Comparison of ENCODE assay signal across 15 mouse cellular contexts in genomic region chr6:142831243-142831642, GRCm38 (mm10). TPM values are rescaled to one million over a fixed set of nuclear protein-coding genes. Genes with fewer than 3 reads are reported as not detected.
A peak's percentile ranks its signal among the peaks of the same experiment; 100 is the strongest.
DNase-seq lines count a peak whose midpoint lies in the region; ATAC-seq and TF ChIP-seq lines count a peak whose summit lies in the region.
"Had no signal": no experiment of that assay in that cellular context is flagged by ENCODE, and none has a peak within 500 bp of the region (broad histone marks: within the 10 kb centered on the region; RNA-seq: fewer than 3 reads in every experiment).

No protein-coding gene starts in this region.

- peak; percentile 30 for TF ChIP-seq RAD21 in CH12.LX (IDR thresholded peaks at IDR 0.05; ENCODE audit: low read depth, low read length)

- H3K79me2 ChIP-seq in CH12.LX (replicated peaks; ENCODE audit: control insufficient read depth, extremely low read depth, insufficient read depth, poor library complexity, severe bottlenecking), result no peaks in the 10 kb centered on the region

- DNase-seq in heart, adult 11 months, result peak; percentile 43
- no peak for DNase-seq in heart, postnatal 36 days
- DNase-seq in CH12.LX (ENCODE audit: extremely low read depth), result peak; percentile 69
- DNase-seq in spleen, postnatal 4 days (ENCODE audit: low spot score in 2 of 2), result peak; percentile 24 to 63
- no peak for DNase-seq in urinary bladder, adult 2 months (ENCODE audit: low spot score)
- no peak for DNase-seq in frontal cortex, adult 2 months (ENCODE audit: extremely low spot score in 1 of 2, low spot score in 1 of 2)
- no peak for DNase-seq in kidney, postnatal 14 days
- DNase-seq: adrenal gland, postnatal 10 days; gastrocnemius, postnatal 14 days had no signal

- intact Hi-C loops in heart, postnatal 36 days (cut with DNase I), result no loop called here

- TF ChIP-seq POLR2A in CH12.LX (IDR thresholded peaks at IDR 0.05; ENCODE audit: low read depth, low read length), result no peak

- in situ Hi-C loops in CH12.LX (cut with MboI; ENCODE audit: low pct_ligation_motif_present, low pct_unique_long_range_greater_than_20kb, low sequenced_read_pairs), result no loop called here

- ATAC-seq in intestine, embryonic 15.5 days, result peak; percentile 47

- dilution Hi-C loops in CH12.LX (cut with MboI; ENCODE audit: extremely low pct_ligation_motif_present, extremely low pct_unique_long_range_greater_than_20kb, low sequenced_read_pairs), result no loop called here

- 20% methylated on average over 8 of the region's 8 CpGs for WGBS in intestine, embryonic 15.5 days

- no peaks in the 10 kb centered on the region for H3K27me3 ChIP-seq in CH12.LX (replicated peaks)
- no peaks in the 10 kb centered on the region for H3K27me3 ChIP-seq in intestine, embryonic 15.5 days (replicated peaks)

- no peak overlapping the region for H3K4me2 ChIP-seq in CH12.LX (ENCODE audit: insufficient read depth, low read depth, poor library complexity, severe bottlenecking)
- H3K4me2 ChIP-seq in intestine, embryonic 15.5 days (replicated peaks), result no peak overlapping the region

- peaks cover 11 to 47% of the 10 kb centered on the region in 2 experiments for H3K4me1 ChIP-seq in CH12.LX (ENCODE audit: control insufficient read depth in 1 of 2, insufficient read depth in 2 of 2)
- H3K4me1 ChIP-seq in intestine, embryonic 15.5 days (replicated peaks), result no peaks in the 10 kb centered on the region

- no peak for TF ChIP-seq EP300 in CH12.LX (IDR thresholded peaks at IDR 0.05; ENCODE audit: low read length)

- no peak overlapping the region for H3K4me3 ChIP-seq in CH12.LX (replicated peaks in 1 of 3; ENCODE audit: low read depth in 2 of 3, low read length in 2 of 3, poor library complexity in 1 of 3)
- no peak overlapping the region for H3K4me3 ChIP-seq in intestine, embryonic 15.5 days (replicated peaks)

- peak in 1 of 2 experiments; percentile 70; a peak in 2 of 4 replicates for TF ChIP-seq CTCF in CH12.LX (conservative IDR thresholded peaks at IDR 0.05 in 1 of 2, IDR thresholded peaks at IDR 0.05 in 1 of 2; ENCODE audit: low read depth in 2 of 2, low read length in 2 of 2)

- H3K9me3 ChIP-seq in CH12.LX (replicated peaks; ENCODE audit: low read length), result no peaks in the 10 kb centered on the region
- H3K9me3 ChIP-seq in intestine, embryonic 15.5 days, result no peaks in the 10 kb centered on the region

- H3K36me3 ChIP-seq in CH12.LX (replicated peaks in 1 of 2; ENCODE audit: control insufficient read depth in 1 of 2, insufficient read depth in 1 of 2, low read length in 1 of 2), result no peaks in the 10 kb centered on the region
- H3K36me3 ChIP-seq in intestine, embryonic 15.5 days, result no peaks in the 10 kb centered on the region

- H3K27ac ChIP-seq in CH12.LX (ENCODE audit: insufficient read depth, low read depth), result no peak overlapping the region
- H3K27ac ChIP-seq in intestine, embryonic 15.5 days, result no peak overlapping the region
- H3K27ac ChIP-seq: macrophage had no signal

- H3K9ac ChIP-seq in CH12.LX (ENCODE audit: insufficient read depth, low read depth), result no peak overlapping the region
- no peak overlapping the region for H3K9ac ChIP-seq in intestine, embryonic 15.5 days

TF ChIP-seq in CH12.LX, 34 proteins besides CTCF, POLR2A, EP300 and RAD21:
- peak; percentile 70; the same call in 1 of the 2 replicates for TF ChIP-seq ELF1 (IDR thresholded peaks at IDR 0.05; ENCODE audit: low read depth, low read length)
- no peak for TF ChIP-seq HCFC1 (IDR thresholded peaks at IDR 0.05; ENCODE audit: low read depth, low read length)
- peak; percentile 12; the same call in 1 of the 2 replicates for TF ChIP-seq NELFE (IDR thresholded peaks at IDR 0.05; ENCODE audit: low read depth, low read length)
- no peak for TF ChIP-seq USF2 (conservative IDR thresholded peaks at IDR 0.05; ENCODE audit: low read depth, low read length)
- no peak for TF ChIP-seq RCOR1 (conservative IDR thresholded peaks at IDR 0.05; ENCODE audit: low read depth, low read length)
- peak; percentile 69 for TF ChIP-seq SMC3 (IDR thresholded peaks at IDR 0.05; ENCODE audit: low read depth, low read length)
TF ChIP-seq in CH12.LX: peak in this region for 3.

RNA-seq across cellular contexts. Expression of gene Sult6b2, which starts 26.9 kb away (rescaled TPM):
- under 1 TPM in 1 of 2 experiments, not detected in 1; 0.28 TPM for total RNA-seq in heart, postnatal 36 days (2021)
- total RNA-seq in CH12.LX (2012; rRNA removed) (0.08 and 0.25 TPM in 2 replicates), CH12.LX (2014; rRNA removed) (0.49 and 0.54 TPM in 2 replicates)
- polyA plus RNA-seq in CH12.LX (2012; ENCODE audit: insufficient read length, low read depth), result 1.1 and 1.8 TPM in 2 replicates
- 20.9 and 24.9 TPM in 2 replicates for polyA plus RNA-seq in intestine, embryonic 15.5 days (2015; fragmentation: Nextera tagmentation; extraction: Ambion mirVana)
- polyA plus RNA-seq in urinary bladder, adult 2 months (2012; rRNA removed), result not detected in 2 replicates
- 0.19 and 0.22 TPM in 2 replicates for polyA plus RNA-seq in frontal cortex, adult 2 months (2012; rRNA removed)
- total RNA-seq: adrenal gland, postnatal 10 days; gastrocnemius, postnatal 14 days; neutrophil, adult 5-6 weeks had no signal
- polyA plus RNA-seq: C2C12; embryonic facial prominence, embryonic 14.5 days; large intestine, adult 2 months; macrophage had no signal

Comparison
In these comparisons a context has a peak if more than half of its experiments do, and no peak if none do; other contexts are left out.
1. DNase-seq: peak in heart, adult 11 months (single experiment), CH12.LX (single experiment) and spleen, postnatal 4 days (2 of 2); none in heart, postnatal 36 days (0 of 2), urinary bladder, adult 2 months (single experiment), frontal cortex, adult 2 months (0 of 2) and kidney, postnatal 14 days (single experiment).